Mouse (Mus musculus): Measurements from ENCODE around the gene Map1lc3b. TPM values are rescaled to one million over a fixed set of nuclear protein-coding genes. Genes with fewer than 3 reads are reported as not detected.

Map1lc3b gene
- total and polyA plus RNA-seq, 2 experiments from 2014 or later: 262 to 386 TPM

GRCm38 (mm10) chr8:121560432-121561100, 29.6 kb upstream of the Map1lc3b start:
- no peaks in the 10 kb centered on the region for H3K9me3 ChIP-seq (ENCODE audit: low read length)
- H3K4me1 ChIP-seq (ENCODE audit: insufficient read depth): no peaks in the 10 kb centered on the region
- no peak overlapping the region for H3K4me3 ChIP-seq (ENCODE audit: low read depth, low read length)
- no peak overlapping the region for H3K4me2 ChIP-seq (ENCODE audit: low read depth)
- DNase-seq: no peak
- TF ChIP-seq CTCF (IDR thresholded peaks at IDR 0.05; ENCODE audit: low read depth): no peak
- no peak for ATAC-seq
- no peaks in the 10 kb centered on the region for H3K27me3 ChIP-seq (ENCODE audit: insufficient read depth, low read length)
- 92% methylated on average over 7 of the region's 7 CpGs for WGBS
- H3K36me3 ChIP-seq (ENCODE audit: insufficient read depth): peaks cover 32% of the 10 kb centered on the region
- H3K9ac ChIP-seq: no peak overlapping the region
- no peak overlapping the region for H3K27ac ChIP-seq (ENCODE audit: low read depth, low read length)

- no peak overlapping the region for H3K4me2 ChIP-seq (ENCODE audit: low read depth)
- no peaks in the 10 kb centered on the region for H3K4me1 ChIP-seq (ENCODE audit: insufficient read depth)
- no peak overlapping the region for H3K4me3 ChIP-seq (ENCODE audit: low read depth, low read length)
- H3K9ac ChIP-seq: no peak overlapping the region
- no peak for DNase-seq
- 84% methylated on average over 16 of the region's 16 CpGs for WGBS
- H3K9me3 ChIP-seq (ENCODE audit: low read length): no peaks in the 10 kb centered on the region
- no peak overlapping the region for H3K27ac ChIP-seq (ENCODE audit: low read depth, low read length)
- no peak for TF ChIP-seq CTCF (IDR thresholded peaks at IDR 0.05; ENCODE audit: low read depth)
- peaks cover 32% of the 10 kb centered on the region for H3K36me3 ChIP-seq (ENCODE audit: insufficient read depth)
- no peak for ATAC-seq
- no peaks in the 10 kb centered on the region for H3K27me3 ChIP-seq (ENCODE audit: insufficient read depth, low read length)
Observed at GRCm38 (mm10) chr8:121561636-121562345, 28.4 kb upstream of the Map1lc3b start.

GRCm38 (mm10) chr8:121562941-121563351, 27.2 kb upstream of the Map1lc3b start:
- DNase-seq (no peak), ATAC-seq (no peak)
- Histone ChIP-seq H3K4me2 (ENCODE audit: low read depth) (no peak overlapping the region), H3K27me3 (ENCODE audit: insufficient read depth, low read length) (no peaks in the 10 kb centered on the region), H3K4me3 (ENCODE audit: low read depth, low read length) (no peak overlapping the region), H3K4me1 (ENCODE audit: insufficient read depth) (no peaks in the 10 kb centered on the region), H3K9me3 (ENCODE audit: low read length) (no peaks in the 10 kb centered on the region), H3K36me3 (ENCODE audit: insufficient read depth) (peaks cover 30% of the 10 kb centered on the region), H3K27ac (ENCODE audit: low read depth, low read length) (no peak overlapping the region), H3K9ac (no peak overlapping the region)
- whole genome bisulfite sequencing: 83% methylated on average over 9 of the region's 9 CpGs
- no peak for TF ChIP-seq CTCF (IDR thresholded peaks at IDR 0.05; ENCODE audit: low read depth)

- no peak overlapping the region for H3K27ac ChIP-seq (ENCODE audit: low read depth, low read length)
- TF ChIP-seq CTCF (IDR thresholded peaks at IDR 0.05; ENCODE audit: low read depth): no peak
- 73% methylated on average over 6 of the region's 6 CpGs for WGBS
- no peaks in the 10 kb centered on the region for H3K27me3 ChIP-seq (ENCODE audit: insufficient read depth, low read length)
- H3K36me3 ChIP-seq (ENCODE audit: insufficient read depth): peaks cover 23% of the 10 kb centered on the region
- no peaks in the 10 kb centered on the region for H3K4me1 ChIP-seq (ENCODE audit: insufficient read depth)
- no peak overlapping the region for H3K4me3 ChIP-seq (ENCODE audit: low read depth, low read length)
- DNase-seq: no peak
- no peak for ATAC-seq
- H3K9me3 ChIP-seq (ENCODE audit: low read length): no peaks in the 10 kb centered on the region
- no peak overlapping the region for H3K4me2 ChIP-seq (ENCODE audit: low read depth)
- no peak overlapping the region for H3K9ac ChIP-seq
Observed at GRCm38 (mm10) chr8:121563701-121564100, 26.5 kb upstream of the Map1lc3b start.

GRCm38 (mm10) chr8:121568321-121568720, 21.8 kb upstream of the Map1lc3b start:
- TF ChIP-seq CTCF (IDR thresholded peaks at IDR 0.05; ENCODE audit: low read depth): no peak
- Histone ChIP-seq H3K4me3 (ENCODE audit: low read depth, low read length) (no peak overlapping the region), H3K27me3 (ENCODE audit: insufficient read depth, low read length) (no peaks in the 10 kb centered on the region), H3K9ac (no peak overlapping the region), H3K9me3 (ENCODE audit: low read length) (no peaks in the 10 kb centered on the region), H3K36me3 (ENCODE audit: insufficient read depth) (peaks cover 12% of the 10 kb centered on the region; the same call in 1 of the 2 replicates), H3K4me2 (ENCODE audit: low read depth) (no peak overlapping the region), H3K27ac (ENCODE audit: low read depth, low read length) (no peak overlapping the region), H3K4me1 (ENCODE audit: insufficient read depth) (no peaks in the 10 kb centered on the region)
- 85% methylated on average over 6 of the region's 6 CpGs for WGBS
- no peak for ATAC-seq
- DNase-seq: no peak

- Histone ChIP-seq H3K4me1 (ENCODE audit: insufficient read depth) (no peaks in the 10 kb centered on the region), H3K27ac (ENCODE audit: low read depth, low read length) (no peak overlapping the region), H3K36me3 (ENCODE audit: insufficient read depth) (peaks cover 5% of the 10 kb centered on the region; the same call in 1 of the 2 replicates), H3K4me2 (ENCODE audit: low read depth) (no peak overlapping the region), H3K9me3 (ENCODE audit: low read length) (no peaks in the 10 kb centered on the region), H3K4me3 (ENCODE audit: low read depth, low read length) (no peak overlapping the region), H3K27me3 (ENCODE audit: insufficient read depth, low read length) (no peaks in the 10 kb centered on the region), H3K9ac (no peak overlapping the region)
- DNase-seq (no peak), ATAC-seq (no peak)
- no peak for TF ChIP-seq CTCF (IDR thresholded peaks at IDR 0.05; ENCODE audit: low read depth)
- WGBS: 90% methylated on average over 21 of the region's 21 CpGs
Observed at GRCm38 (mm10) chr8:121570335-121570734, 19.8 kb upstream of the Map1lc3b start.

GRCm38 (mm10) chr8:121570801-121571200, 19.4 kb upstream of the Map1lc3b start:
- DNase-seq: no peak
- no peak overlapping the region for H3K9ac ChIP-seq

More at GRCm38 (mm10) chr8:121570801-121571200, 19.4 kb upstream of the Map1lc3b start:
- ATAC-seq: no peak
- no peaks in the 10 kb centered on the region for H3K9me3 ChIP-seq (ENCODE audit: low read length)
- H3K4me2 ChIP-seq (ENCODE audit: low read depth): no peak overlapping the region
- no peaks in the 10 kb centered on the region for H3K36me3 ChIP-seq (ENCODE audit: insufficient read depth)
- H3K27me3 ChIP-seq (ENCODE audit: insufficient read depth, low read length): no peaks in the 10 kb centered on the region
- WGBS: 85% methylated on average over 17 of the region's 17 CpGs
- H3K4me1 ChIP-seq (ENCODE audit: insufficient read depth): no peaks in the 10 kb centered on the region
- no peak for TF ChIP-seq CTCF (IDR thresholded peaks at IDR 0.05; ENCODE audit: low read depth)
- H3K4me3 ChIP-seq (ENCODE audit: low read depth, low read length): no peak overlapping the region
- no peak overlapping the region for H3K27ac ChIP-seq (ENCODE audit: low read depth, low read length)

Data from forebrain, postnatal 0 days (tissue).